Mouse (Mus musculus): Measurements from ENCODE around the gene Dhx37. TPM values are rescaled to one million over a fixed set of nuclear protein-coding genes. Genes with fewer than 3 reads are reported as not detected.
A peak's percentile ranks its signal among the peaks of the same experiment; 100 is the strongest.

The Dhx37 gene
- total RNA-seq, 2 experiments from 2014 or later = 11.2 to 11.7 TPM

DNA sequence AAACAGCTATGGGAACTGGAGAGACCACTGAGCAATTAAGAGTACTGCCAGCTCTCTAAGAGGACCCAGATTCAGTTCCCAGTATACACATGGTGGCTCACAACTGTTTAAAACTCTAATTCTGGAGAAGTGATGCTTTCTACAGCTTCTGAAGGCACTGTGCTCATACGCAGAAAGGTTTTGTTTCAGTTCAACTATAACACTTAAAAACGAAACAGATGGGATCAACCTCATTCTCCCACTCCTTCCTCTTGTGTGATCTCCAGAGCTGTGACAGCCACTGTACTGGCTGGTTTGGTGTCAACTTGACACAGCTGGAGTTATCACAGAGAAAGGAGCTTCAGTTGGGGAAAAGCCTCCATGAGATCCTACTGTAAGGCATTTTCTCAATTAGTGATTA lies 58.0 kb downstream of the Dhx37 start:
- intact Hi-C loops (cut with DNase I) = no loop called here
- no peak for DNase-seq (ENCODE audit: low spot score in 2 of 2)

DNA sequence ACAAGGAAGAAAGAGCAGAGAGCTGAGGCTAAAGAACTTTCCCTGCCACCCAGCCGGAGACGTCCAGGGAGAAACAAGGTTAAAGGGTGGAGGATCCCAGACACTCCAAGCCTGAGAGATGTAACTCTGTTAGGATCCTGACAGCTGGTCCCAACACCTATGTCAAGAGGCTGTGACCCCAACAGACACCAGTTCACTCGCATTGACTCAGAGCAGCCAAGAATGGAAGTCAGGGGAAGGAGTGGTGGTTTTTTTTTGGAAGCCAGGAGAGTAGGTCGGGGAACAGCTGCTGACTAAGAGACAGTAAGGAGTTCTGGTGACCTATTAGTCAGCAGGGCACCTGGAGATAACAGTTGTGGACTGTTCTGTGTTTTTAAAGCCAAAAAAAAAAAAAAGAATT lies 61.9 kb downstream of the Dhx37 start:
- DNase-seq (ENCODE audit: low spot score in 2 of 2) = no peak
- intact Hi-C loops (cut with DNase I) = no loop called here

DNA sequence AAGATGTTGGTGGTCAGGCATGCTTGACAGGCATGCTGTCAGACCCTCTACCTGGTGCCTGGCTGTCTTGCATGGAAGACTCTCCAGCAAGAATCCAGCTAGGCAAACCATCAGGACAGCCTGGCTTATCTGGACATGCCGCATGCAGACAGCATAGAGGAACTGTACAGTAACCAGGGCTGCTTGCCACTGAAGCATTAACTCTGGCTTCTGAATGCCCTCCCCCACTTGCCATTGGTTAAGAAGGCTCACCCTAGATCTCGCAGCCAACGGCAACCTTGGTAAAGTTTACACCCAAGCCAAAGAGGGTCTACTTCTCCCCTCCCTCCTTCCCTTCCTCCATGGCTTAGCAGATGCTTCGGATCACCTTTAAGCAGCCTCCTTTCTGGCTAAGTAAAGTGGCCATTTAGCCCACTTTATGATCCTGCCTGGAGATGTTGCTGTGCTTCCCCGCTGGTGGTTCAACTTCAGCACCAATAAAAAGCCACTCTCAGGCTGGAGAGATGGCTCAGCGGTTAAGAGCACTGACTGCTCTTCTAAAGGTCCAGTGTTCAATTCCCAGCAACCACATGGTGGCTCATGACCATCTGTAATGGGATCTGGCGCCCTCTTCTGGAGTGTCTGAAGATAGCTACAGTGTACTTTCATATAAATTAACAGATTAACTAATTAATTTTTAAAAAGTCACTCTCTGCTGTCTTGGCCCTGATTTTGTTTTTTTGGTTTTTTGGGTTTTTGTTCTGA lies 62.8 kb downstream of the Dhx37 start:
- no peak for DNase-seq (ENCODE audit: low spot score in 2 of 2)
- intact Hi-C loops (cut with DNase I) = no loop called here

DNA sequence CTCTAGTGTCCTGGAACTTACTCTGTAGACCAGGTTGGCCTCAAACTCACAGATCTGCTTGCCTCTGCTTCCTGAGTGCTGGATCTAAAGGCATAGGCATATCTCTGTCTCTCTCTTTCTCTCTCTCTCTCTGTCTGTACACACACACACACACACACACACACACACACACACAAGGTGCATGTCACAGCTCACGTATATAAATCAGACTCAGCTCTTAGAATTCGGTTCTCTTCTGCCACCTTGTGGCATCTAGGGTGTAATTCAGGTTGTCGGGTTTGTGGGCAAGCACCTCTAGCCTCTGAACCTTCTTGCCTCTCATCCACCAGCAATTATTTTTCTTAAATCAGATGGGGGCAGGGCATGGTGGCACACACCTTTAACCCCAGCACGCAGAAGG lies 65.4 kb downstream of the Dhx37 start:
- intact Hi-C loops (cut with DNase I) = loop anchor here (5.0 kb wide), 2 partner anchors 96 to 466 kb away; no protein-coding TSS in a partner anchor
- peak; percentile 41 to 57 for DNase-seq (ENCODE audit: low spot score in 2 of 2)

DNA sequence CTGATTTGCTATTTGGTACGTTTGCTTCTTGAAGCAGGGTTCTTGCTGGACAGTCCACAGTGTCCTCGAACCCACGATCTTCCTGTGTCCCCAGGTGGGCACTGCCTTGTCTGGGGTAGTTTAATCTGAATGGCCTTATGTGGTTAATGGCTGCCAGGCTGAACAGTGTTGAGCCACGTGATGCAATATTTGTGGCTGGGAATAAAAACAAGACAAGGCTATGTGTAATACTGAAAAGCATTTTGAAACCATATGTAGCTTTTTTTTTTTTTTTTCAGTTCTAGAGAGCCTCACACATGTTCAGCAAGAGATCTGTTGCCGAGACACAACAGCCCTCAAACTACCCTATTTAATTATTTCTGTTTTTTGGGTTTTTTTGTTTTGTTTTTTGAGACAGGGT lies 65.8 kb downstream of the Dhx37 start:
- intact Hi-C loops (cut with DNase I) = loop anchor here (5.0 kb wide), 2 partner anchors 96 to 466 kb away; no protein-coding TSS in a partner anchor
- no peak for DNase-seq (ENCODE audit: low spot score in 2 of 2)

DNA sequence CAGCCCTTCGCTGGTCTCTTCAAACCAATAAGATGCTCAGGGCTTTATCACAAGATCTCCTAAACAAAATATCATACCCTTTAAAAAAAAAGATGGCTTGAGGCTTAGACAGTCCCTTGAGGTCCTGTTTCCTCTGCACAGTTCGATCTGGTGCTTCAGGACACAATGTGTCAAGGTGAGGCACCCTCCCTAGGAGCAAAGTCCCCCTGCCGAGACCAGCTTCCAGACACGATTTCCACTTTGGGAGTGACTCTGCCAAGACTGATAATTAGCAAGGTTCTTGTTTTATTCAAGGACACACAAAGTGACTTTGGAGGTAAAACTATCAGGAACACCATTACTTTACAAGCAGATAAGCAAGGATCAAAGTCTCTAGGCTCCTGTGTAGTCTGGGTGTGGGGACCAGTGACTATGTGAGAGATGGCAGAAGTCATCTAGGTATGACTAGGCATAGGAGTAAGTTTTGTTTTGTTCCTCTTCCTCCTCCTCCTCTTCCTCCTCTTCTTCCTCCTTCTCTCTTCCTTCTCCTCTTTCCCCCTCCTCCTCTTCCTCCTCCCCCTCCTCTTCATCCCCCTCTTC lies 69.0 kb downstream of the Dhx37 start:
- intact Hi-C loops (cut with DNase I) = loop anchor here (5.0 kb wide), 2 partner anchors 93 to 463 kb away; no protein-coding TSS in a partner anchor
- no peak for DNase-seq (ENCODE audit: low spot score in 2 of 2)

DNA sequence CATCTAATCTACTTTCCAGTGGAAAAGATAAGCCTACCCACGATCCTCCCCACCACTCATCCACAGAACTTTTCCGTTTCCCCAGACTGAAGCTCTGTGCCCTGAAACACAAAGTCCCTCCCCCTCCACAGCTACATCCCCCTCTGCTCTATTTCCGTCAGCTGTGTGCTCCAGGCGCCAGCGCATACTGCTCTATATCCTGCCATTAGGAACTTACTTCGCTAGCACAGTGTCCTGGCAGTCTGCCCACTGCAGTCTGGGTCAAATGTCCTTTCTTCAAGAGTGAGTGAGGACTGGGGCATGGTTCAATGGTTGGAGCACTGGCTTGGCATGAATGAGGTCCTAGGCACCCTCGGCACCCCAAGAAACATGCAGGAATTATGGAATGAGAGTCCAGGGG lies 70.0 kb downstream of the Dhx37 start:
- intact Hi-C loops (cut with DNase I) = no loop called here
- DNase-seq (ENCODE audit: low spot score in 2 of 2) = no peak

Small RNA genes within 50 kb of the gene (microRNA-seq; reads per million reads assigned to microRNA genes)
- gene Gm27551 = not detected

Other genes with a start within 250 kb of the Dhx37 start
- gene Scarb1, start 93.0 kb downstream of the Dhx37 start, total RNA-seq (2021) = 10 to 100 TPM; 22.0 to 28.0 TPM
- under 1 TPM in 1 of 2 experiments, not detected in 1; 0.32 TPM for gene Gm10382, start 44.8 kb downstream of the Dhx37 start, total RNA-seq (2021)
- gene Ubc, start 43.9 kb downstream of the Dhx37 start, total RNA-seq (2021) = 100 to 1,000 TPM; 817 to 877 TPM
- 100 to 1,000 TPM in 1 of 2 experiments, 10 to 100 TPM in 1; 91.6 to 102 TPM for gene Bri3bp, start 7.4 kb upstream of the Dhx37 start, total RNA-seq (2021)
- gene Aacs, start 41.7 kb upstream of the Dhx37 start, total RNA-seq (2021) = 10 to 100 TPM; 41.0 to 51.2 TPM
- gene Tmem132b, start 97.7 kb upstream of the Dhx37 start, total RNA-seq (2021) = 100 to 1,000 TPM; 140 to 144 TPM

All from left cerebral cortex, postnatal 36 days (tissue).